Mouse (Mus musculus) c-Kit-positive CD71-positive TER-119-positive erythroid progenitor cells, embryonic 14.5 days (primary cell): ENCODE data around the gene Dapp1.
"Not testable (repeated sequence)": the region's sequence is repeated elsewhere in the genome, so short reads cannot be mapped to it uniquely, and the experiment has no call there.

Experiments used
- DNase-seq: peaks from one replicate; pipeline ENCODE4 v3.0.0-alpha.2; 2013; ENCODE audit warnings: low spot score

Gene Dapp1

GRCm38 (mm10) chr3:137954256-137954916, 27.0 kb downstream of the Dapp1 start:
- DNase-seq, result no peak

- peak; percentile 64 for DNase-seq
Measured at GRCm38 (mm10) chr3:137952914-137953880, 28.1 kb downstream of the Dapp1 start.

- no peak for DNase-seq
Measured at GRCm38 (mm10) chr3:137952225-137952913, 29.0 kb downstream of the Dapp1 start.

GRCm38 (mm10) chr3:137951819-137952218, 29.5 kb downstream of the Dapp1 start:
- DNase-seq, result peak; percentile 66

- not testable (repeated sequence) for DNase-seq
Measured at GRCm38 (mm10) chr3:137951302-137951701, 30.0 kb downstream of the Dapp1 start.

- no peak for DNase-seq
Measured at GRCm38 (mm10) chr3:137950191-137950885, 31.0 kb downstream of the Dapp1 start.

- DNase-seq, result no peak
Measured at GRCm38 (mm10) chr3:137947525-137947924, 33.8 kb downstream of the Dapp1 start.

GRCm38 (mm10) chr3:137946827-137947226, 34.5 kb downstream of the Dapp1 start:
- no peak for DNase-seq

GRCm38 (mm10) chr3:137943737-137944154, 37.6 kb downstream of the Dapp1 start:
- DNase-seq, result peak; percentile 64

GRCm38 (mm10) chr3:137942098-137942622, 39.2 kb downstream of the Dapp1 start:
- DNase-seq, result no peak

GRCm38 (mm10) chr3:137941555-137941954, 39.8 kb downstream of the Dapp1 start:
- DNase-seq, result peak; percentile 49

GRCm38 (mm10) chr3:137940757-137941156, 40.6 kb downstream of the Dapp1 start:
- peak; percentile 70 for DNase-seq

- DNase-seq, result no peak
Measured at GRCm38 (mm10) chr3:137938608-137939007, 42.7 kb downstream of the Dapp1 start.

- DNase-seq, result no peak
Measured at GRCm38 (mm10) chr3:137936541-137936940, 44.8 kb downstream of the Dapp1 start.

- DNase-seq, result no peak
Measured at GRCm38 (mm10) chr3:137935570-137936525, 45.5 kb downstream of the Dapp1 start.

GRCm38 (mm10) chr3:137933986-137934385, 47.4 kb downstream of the Dapp1 start:
- no peak for DNase-seq

- DNase-seq, result no peak
Measured at GRCm38 (mm10) chr3:137932748-137933147, 48.6 kb downstream of the Dapp1 start.

GRCm38 (mm10) chr3:137929940-137930339, 51.4 kb downstream of the Dapp1 start:
- DNase-seq, result no peak

GRCm38 (mm10) chr3:137927010-137927409, 54.3 kb downstream of the Dapp1 start:
- no peak for DNase-seq

- no peak for DNase-seq
Measured at GRCm38 (mm10) chr3:137920594-137920993, 60.8 kb downstream of the Dapp1 start.
